Mouse (Mus musculus) lung, postnatal 0 days (tissue): ENCODE measurements at regions not wholly inside any gene's neighbourhood (a gene's known extent, or its start where the extent isn't known, plus 50 kb on each side); places are given as distances from the start of the nearest gene placed in this dataset.
A peak's percentile ranks its signal among the peaks of the same experiment; 100 is the strongest.

Experiments
- ATAC-seq: fragments of 200-750 bp; cut with Nextera tagmentation; 2 replicates; pipeline ENCODE4 v1.8.0; 2017; ENCODE audit warnings: moderate library complexity
- DNase-seq: peaks from one replicate; pipeline ENCODE4 v3.0.0-alpha.2; 2016; ENCODE audit warnings: low spot score
- H3K27ac ChIP-seq: fragments of 300-500 bp; sonication (generic); 2 replicates; pipeline ENCODE4 v1.5.1; 2014; ENCODE audit warnings: antibody characterized with exemption, mild to moderate bottlenecking, low read length, mixed read lengths
- H3K27me3 ChIP-seq: fragments of 300-500 bp; sonication (generic); replicated peaks from 2 replicates; pipeline ENCODE4 v1.6.1; 2014; ENCODE audit warnings: low read length, mixed read lengths; ENCODE audit not compliant: insufficient read depth
- H3K36me3 ChIP-seq: fragments of 300-500 bp; sonication (generic); 2 replicates; pipeline ENCODE4 v1.6.1; 2014; ENCODE audit warnings: low read length, mixed read lengths; ENCODE audit not compliant: insufficient read depth
- H3K4me1 ChIP-seq: fragments of 300-500 bp; sonication (generic); 2 replicates; pipeline ENCODE4 v1.6.1; 2014; ENCODE audit warnings: antibody characterized with exemption, low read depth, low read length, mixed read lengths; ENCODE audit not compliant: insufficient read depth
- H3K4me2 ChIP-seq: fragments of 300-500 bp; sonication (generic); replicated peaks from 2 replicates; pipeline ENCODE4 v1.6.1; 2014; ENCODE audit warnings: low read depth, mild to moderate bottlenecking, low read length, moderate library complexity, mixed read lengths
- H3K4me3 ChIP-seq: fragments of 300-500 bp; sonication (generic); 2 replicates; pipeline ENCODE4 v1.5.1; 2014; ENCODE audit warnings: low read depth, low read length
- H3K9ac ChIP-seq: fragments of 300-500 bp; sonication (generic); replicated peaks from 2 replicates; pipeline ENCODE4 v1.6.1; 2014; ENCODE audit warnings: low read depth, mild to moderate bottlenecking
- H3K9me3 ChIP-seq: fragments of 300-500 bp; sonication (generic); 2 replicates; pipeline ENCODE4 v1.6.1; 2016; ENCODE audit warnings: low read length, mixed read lengths
- CTCF ChIP-seq: IDR thresholded peaks from 2 replicates; pipeline ENCODE4 v1.5.1; 2016; ENCODE audit warnings: antibody characterized with exemption, mild to moderate bottlenecking
- EP300 ChIP-seq: IDR thresholded peaks from 2 replicates; pipeline ENCODE4 v1.6.1; 2016; ENCODE audit warnings: antibody characterized with exemption, mild to moderate bottlenecking, control low read depth
- WGBS: fragments of 180-500 bp; shearing (Covaris S2); extraction: QIAGEN DNeasy Blood & Tissue Kit; methylation state at CpG from one replicate; pipeline ENCODE4 v1.1.7; 2014; 5-methylcytosine and 5-hydroxymethylcytosine counted together

- Histone ChIP-seq H3K4me1 (no peaks in the 10 kb centered on the region), H3K36me3 (no peaks in the 10 kb centered on the region), H3K27ac (no peak overlapping the region), H3K4me3 (no peak overlapping the region), H3K4me2 (no peak overlapping the region), H3K27me3 (no peaks in the 10 kb centered on the region), H3K9ac (no peak overlapping the region), H3K9me3 (no peaks in the 10 kb centered on the region)
- DNase-seq = no peak
- ATAC-seq = no peak
- 41% methylated on average over 11 of the region's 11 CpGs for WGBS
- TF ChIP-seq CTCF (no peak), EP300 (no peak)
Observed at GRCm38 (mm10) chr2:158956888-158957287, 162.3 kb downstream of the Dhx35 start.

DNA sequence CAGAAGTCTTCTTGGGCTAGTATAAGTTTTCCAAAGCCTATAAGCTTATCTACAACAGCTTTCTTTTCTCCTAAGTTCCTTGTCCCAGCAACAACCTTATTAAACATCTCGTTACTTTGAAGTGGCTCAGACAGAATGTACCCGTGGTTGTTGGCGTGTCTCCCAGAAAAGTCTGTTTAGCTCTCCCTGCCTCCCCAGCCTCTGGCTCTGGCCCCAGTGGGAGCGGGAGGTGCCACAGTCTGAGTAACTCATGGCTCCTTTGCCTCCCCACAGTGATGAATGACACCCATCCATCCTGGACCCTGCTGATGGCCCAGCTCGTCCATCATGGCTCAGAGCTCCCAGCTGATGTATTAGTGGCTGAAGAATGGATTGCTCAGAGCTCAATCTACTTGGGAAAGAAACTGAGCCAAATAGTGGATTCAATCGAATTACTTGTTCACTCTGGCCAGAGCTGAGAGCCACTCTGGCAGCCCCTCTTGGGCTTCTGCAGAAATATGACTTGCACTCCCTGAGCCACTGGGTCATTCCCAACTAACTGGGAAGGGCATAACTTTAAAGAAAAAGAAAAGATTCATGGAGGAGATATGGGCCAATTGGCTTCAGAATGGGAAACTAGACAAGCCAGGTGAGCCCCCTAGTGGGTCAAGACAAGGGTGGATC lies 170.5 kb downstream of the Dhx35 start:
- ATAC-seq (peak; percentile 72), DNase-seq (peak; percentile 73)
- no peaks in the 10 kb centered on the region for H3K27me3 ChIP-seq
- no peak overlapping the region for H3K4me2 ChIP-seq
- no peak overlapping the region for H3K4me3 ChIP-seq
- no peak overlapping the region for H3K27ac ChIP-seq
- H3K36me3 ChIP-seq = no peaks in the 10 kb centered on the region
- 22% methylated on average over 6 of the region's 6 CpGs for WGBS
- no peak for TF ChIP-seq EP300
- no peak for TF ChIP-seq CTCF
- no peaks in the 10 kb centered on the region for H3K9me3 ChIP-seq
- no peak overlapping the region for H3K9ac ChIP-seq
- no peaks in the 10 kb centered on the region; the same call in 1 of the 2 replicates for H3K4me1 ChIP-seq

DNA sequence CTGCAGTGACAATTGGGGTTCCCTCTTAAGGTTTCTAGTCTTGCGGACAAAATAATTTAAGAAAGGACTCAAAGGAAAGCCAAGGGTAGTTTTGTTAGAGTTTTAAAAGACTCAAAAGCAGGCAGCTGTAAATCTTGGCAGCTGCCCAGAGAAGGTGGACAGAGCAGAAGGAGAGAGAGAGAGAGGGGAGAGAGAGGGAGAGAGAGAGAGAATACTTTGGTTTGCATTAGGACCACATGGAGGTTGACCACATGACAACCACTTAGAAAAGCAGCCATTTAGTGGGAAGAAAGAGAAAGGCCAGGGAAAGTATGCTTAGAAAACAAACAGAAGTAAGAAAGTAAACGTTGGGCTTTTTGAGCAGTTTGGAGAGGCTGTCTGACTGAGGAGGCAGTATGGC lies 177.6 kb downstream of the Dhx35 start:
- H3K27me3 ChIP-seq = no peaks in the 10 kb centered on the region
- no peak overlapping the region for H3K4me3 ChIP-seq
- H3K27ac ChIP-seq = no peak overlapping the region
- no peak for TF ChIP-seq CTCF
- TF ChIP-seq EP300 = no peak
- H3K9me3 ChIP-seq = no peaks in the 10 kb centered on the region
- ATAC-seq (no peak), DNase-seq (no peak)
- WGBS = 32% methylated on average over 2 of the region's 2 CpGs
- no peak overlapping the region for H3K4me2 ChIP-seq
- H3K4me1 ChIP-seq = no peaks in the 10 kb centered on the region
- no peaks in the 10 kb centered on the region for H3K36me3 ChIP-seq
- no peak overlapping the region for H3K9ac ChIP-seq

GRCm38 (mm10) chr2:158985529-158986148 lies 191.0 kb downstream of the Dhx35 start:
- WGBS = 57% methylated on average over 17 of the region's 17 CpGs
- Histone ChIP-seq H3K4me3 (no peak overlapping the region), H3K27ac (no peak overlapping the region), H3K9me3 (no peaks in the 10 kb centered on the region), H3K27me3 (no peaks in the 10 kb centered on the region), H3K9ac (no peak overlapping the region), H3K4me2 (no peak overlapping the region), H3K36me3 (no peaks in the 10 kb centered on the region), H3K4me1 (no peaks in the 10 kb centered on the region)
- DNase-seq (peak; percentile 35), ATAC-seq (no peak)
- no peak for TF ChIP-seq CTCF
- no peak for TF ChIP-seq EP300

GRCm38 (mm10) chr2:159002481-159003186 lies 208.0 kb downstream of the Dhx35 start:
- H3K27ac ChIP-seq = no peak overlapping the region
- ATAC-seq = no peak
- no peak overlapping the region for H3K9ac ChIP-seq
- WGBS = 46% methylated on average over 17 of the region's 17 CpGs
- no peak overlapping the region for H3K4me3 ChIP-seq
- DNase-seq = no peak
- TF ChIP-seq EP300 (no peak), CTCF (no peak)
- no peaks in the 10 kb centered on the region for H3K27me3 ChIP-seq
- H3K4me2 ChIP-seq = no peak overlapping the region
- H3K36me3 ChIP-seq = no peaks in the 10 kb centered on the region
- no peaks in the 10 kb centered on the region for H3K4me1 ChIP-seq
- no peaks in the 10 kb centered on the region for H3K9me3 ChIP-seq

DNA sequence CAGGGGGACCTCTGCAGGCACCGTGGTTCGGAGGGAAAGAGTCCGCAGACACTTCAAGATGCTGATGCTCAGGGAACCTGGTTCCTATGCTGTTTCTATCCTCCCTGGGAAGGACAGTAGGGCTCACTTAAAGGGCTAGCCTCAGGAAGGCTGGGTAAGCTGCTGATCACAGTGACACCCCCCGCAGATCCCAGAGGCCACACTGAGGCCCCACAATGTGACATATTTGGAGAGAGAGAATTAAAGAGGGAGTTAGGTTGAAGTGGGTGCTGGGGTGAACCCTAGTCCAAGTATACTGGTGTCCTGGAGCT lies 208.5 kb downstream of the Dhx35 start:
- 68% methylated on average over 4 of the region's 4 CpGs for WGBS
- H3K36me3 ChIP-seq = no peaks in the 10 kb centered on the region
- no peak overlapping the region for H3K9ac ChIP-seq
- no peak for TF ChIP-seq EP300
- no peak for TF ChIP-seq CTCF
- no peaks in the 10 kb centered on the region for H3K27me3 ChIP-seq
- DNase-seq (no peak), ATAC-seq (no peak)
- H3K4me2 ChIP-seq = no peak overlapping the region
- no peaks in the 10 kb centered on the region for H3K4me1 ChIP-seq
- no peak overlapping the region for H3K27ac ChIP-seq
- no peak overlapping the region for H3K4me3 ChIP-seq
- no peaks in the 10 kb centered on the region for H3K9me3 ChIP-seq
